Mouse (Mus musculus) neural tube, embryonic 12.5 days (tissue): ENCODE measurements around the gene Iqcf6. TPM values are rescaled to one million over a fixed set of nuclear protein-coding genes. Genes with fewer than 3 reads are reported as not detected.
"Not testable (repeated sequence)": the region's sequence is repeated elsewhere in the genome, so short reads cannot be mapped to it uniquely, and the experiment has no call there.

Experiments
- ATAC-seq: fragments of 200-750 bp; cut with Nextera tagmentation; 2 replicates; pipeline ENCODE4 v1.8.0; 2017; ENCODE audit warnings: low read depth, mild to moderate bottlenecking, moderate TSS enrichment, moderate library complexity; ENCODE audit not compliant: low FRiP score
- H3K27ac ChIP-seq: fragments of 300-500 bp; sonication (generic); 2 replicates; pipeline ENCODE4 v1.5.1; 2016
- H3K27me3 ChIP-seq: fragments of 300-500 bp; sonication (generic); replicated peaks from 2 replicates; pipeline ENCODE4 v1.6.1; 2016; ENCODE audit warnings: mild to moderate bottlenecking
- H3K36me3 ChIP-seq: fragments of 300-500 bp; sonication (generic); 2 replicates; pipeline ENCODE4 v1.6.1; 2016; ENCODE audit warnings: mild to moderate bottlenecking
- H3K4me1 ChIP-seq: fragments of 300-500 bp; sonication (generic); 2 replicates; pipeline ENCODE4 v1.6.1; 2016
- H3K4me2 ChIP-seq: fragments of 300-500 bp; sonication (generic); replicated peaks from 2 replicates; pipeline ENCODE4 v1.6.1; 2016; ENCODE audit warnings: mild to moderate bottlenecking
- H3K4me3 ChIP-seq: fragments of 300-500 bp; sonication (generic); 2 replicates; pipeline ENCODE4 v1.5.1; 2016
- H3K9ac ChIP-seq: fragments of 300-500 bp; sonication (generic); 2 replicates; pipeline ENCODE4 v1.6.1; 2016; ENCODE audit warnings: mild to moderate bottlenecking
- H3K9me3 ChIP-seq: fragments of 300-500 bp; sonication (generic); 2 replicates; pipeline ENCODE4 v1.6.1; 2016; ENCODE audit warnings: mild to moderate bottlenecking
- WGBS: fragments of 180-500 bp; shearing (Covaris S2); methylation state at CpG from one replicate; pipeline ENCODE4 v1.1.7; 2016; 5-methylcytosine and 5-hydroxymethylcytosine counted together
- polyA plus RNA-seq: library from polyadenylated mRNA; unstranded; fragments of >200 nt; fragmentation: Nextera tagmentation; extraction: Ambion mirVana; gene quantifications from 2 replicates; pipeline ENCODE4 v1.2.1, GENCODE M21; 2016

Gene Iqcf6
- polyA plus RNA-seq, 1 experiment from 2014 or later: not detected

GRCm38 (mm10) chr9:106627796-106628195 lies 1.4 kb downstream of the Iqcf6 start:
- not testable (repeated sequence) for H3K4me3 ChIP-seq, H3K9ac ChIP-seq, H3K27ac ChIP-seq, ATAC-seq, H3K4me2 ChIP-seq, H3K9me3 ChIP-seq, H3K27me3 ChIP-seq, H3K4me1 ChIP-seq, H3K36me3 ChIP-seq
- 33% methylated on average over 8 of the region's 8 CpGs for WGBS

- no peak overlapping the region for H3K9ac ChIP-seq
- H3K9me3 ChIP-seq: no peaks in the 10 kb centered on the region
- ATAC-seq: no peak
- no peak overlapping the region for H3K27ac ChIP-seq
- 65% methylated on average over 5 of the region's 5 CpGs for WGBS
- no peaks in the 10 kb centered on the region for H3K36me3 ChIP-seq
- H3K4me1 ChIP-seq: 0 out of 2 replicates have a peak, but pooled peaks cover 4% of the 10 kb centered on the region
- H3K27me3 ChIP-seq: no peaks in the 10 kb centered on the region
- no peak overlapping the region for H3K4me2 ChIP-seq
- H3K4me3 ChIP-seq: no peak overlapping the region
Measured at GRCm38 (mm10) chr9:106632185-106632584, 5.8 kb downstream of the Iqcf6 start.

GRCm38 (mm10) chr9:106638154-106638553 lies 11.8 kb downstream of the Iqcf6 start:
- Histone ChIP-seq H3K9ac (no peak overlapping the region), H3K36me3 (no peaks in the 10 kb centered on the region), H3K27ac (no peak overlapping the region), H3K4me1 (no peaks in the 10 kb centered on the region), H3K4me3 (no peak overlapping the region), H3K4me2 (no peak overlapping the region), H3K27me3 (no peaks in the 10 kb centered on the region), H3K9me3 (no peaks in the 10 kb centered on the region)
- no peak for ATAC-seq
- WGBS: 93% methylated on average over 8 of the region's 8 CpGs

GRCm38 (mm10) chr9:106641346-106641745 lies 15.0 kb downstream of the Iqcf6 start:
- no peak for ATAC-seq
- Histone ChIP-seq H3K36me3 (no peaks in the 10 kb centered on the region), H3K4me2 (no peak overlapping the region), H3K4me1 (no peaks in the 10 kb centered on the region), H3K27me3 (no peaks in the 10 kb centered on the region), H3K27ac (no peak overlapping the region), H3K9ac (no peak overlapping the region), H3K9me3 (no peaks in the 10 kb centered on the region), H3K4me3 (no peak overlapping the region)
- WGBS: 75% methylated on average over 5 of the region's 5 CpGs

- ATAC-seq: no peak
- WGBS: 29% methylated on average over 7 of the region's 7 CpGs
- Histone ChIP-seq H3K27me3 (no peaks in the 10 kb centered on the region), H3K9me3 (no peaks in the 10 kb centered on the region), H3K4me1 (no peaks in the 10 kb centered on the region), H3K4me3 (no peak overlapping the region), H3K27ac (no peak overlapping the region), H3K9ac (no peak overlapping the region), H3K4me2 (no peak overlapping the region), H3K36me3 (no peaks in the 10 kb centered on the region)
Measured at GRCm38 (mm10) chr9:106643128-106643527, 16.7 kb downstream of the Iqcf6 start.

GRCm38 (mm10) chr9:106643787-106644186 lies 17.4 kb downstream of the Iqcf6 start:
- Histone ChIP-seq H3K27me3 (no peaks in the 10 kb centered on the region), H3K36me3 (no peaks in the 10 kb centered on the region), H3K27ac (no peak overlapping the region), H3K9me3 (no peaks in the 10 kb centered on the region), H3K9ac (no peak overlapping the region), H3K4me3 (no peak overlapping the region), H3K4me2 (no peak overlapping the region), H3K4me1 (no peaks in the 10 kb centered on the region)
- 72% methylated on average over 6 of the region's 6 CpGs for WGBS
- ATAC-seq: no peak

GRCm38 (mm10) chr9:106645684-106646271 lies 19.4 kb downstream of the Iqcf6 start:
- H3K9ac ChIP-seq: no peak overlapping the region
- no peak for ATAC-seq
- no peaks in the 10 kb centered on the region for H3K9me3 ChIP-seq
- no peak overlapping the region for H3K4me3 ChIP-seq
- H3K27me3 ChIP-seq: no peaks in the 10 kb centered on the region
- H3K36me3 ChIP-seq: no peaks in the 10 kb centered on the region
- 80% methylated on average over 9 of the region's 9 CpGs for WGBS
- H3K4me2 ChIP-seq: no peak overlapping the region
- no peak overlapping the region for H3K27ac ChIP-seq
- no peaks in the 10 kb centered on the region for H3K4me1 ChIP-seq

- H3K27ac ChIP-seq: no peak overlapping the region
- H3K27me3 ChIP-seq: no peaks in the 10 kb centered on the region
- H3K4me3 ChIP-seq: no peak overlapping the region
- H3K9me3 ChIP-seq: no peaks in the 10 kb centered on the region
- H3K36me3 ChIP-seq: no peaks in the 10 kb centered on the region
- 70% methylated on average over 27 of the region's 27 CpGs for WGBS
- no peak for ATAC-seq
- no peak overlapping the region for H3K4me2 ChIP-seq
- no peaks in the 10 kb centered on the region for H3K4me1 ChIP-seq
- H3K9ac ChIP-seq: no peak overlapping the region
Measured at GRCm38 (mm10) chr9:106647226-106647625, 20.8 kb downstream of the Iqcf6 start.

GRCm38 (mm10) chr9:106652720-106653119 lies 26.3 kb downstream of the Iqcf6 start:
- Histone ChIP-seq H3K4me1 (peaks cover 21% of the 10 kb centered on the region), H3K27ac (no peak overlapping the region), H3K9me3 (no peaks in the 10 kb centered on the region), H3K36me3 (no peaks in the 10 kb centered on the region), H3K4me3 (no peak overlapping the region), H3K9ac (no peak overlapping the region), H3K27me3 (peaks cover 20% of the 10 kb centered on the region), H3K4me2 (no peak overlapping the region)
- WGBS: 78% methylated on average over 1 of the region's 1 CpGs
- ATAC-seq: no peak

- H3K36me3 ChIP-seq: peaks cover 11% of the 10 kb centered on the region
- whole genome bisulfite sequencing: 1% methylated on average over 44 of the region's 44 CpGs
- H3K4me2 ChIP-seq: peak within 1 kb of the TSS; percentile 77
- peaks cover 23% of the 10 kb centered on the region for H3K4me1 ChIP-seq
- peak; percentile 55; the same call in 1 of the 2 replicates for ATAC-seq
- no peaks in the 10 kb centered on the region for H3K9me3 ChIP-seq
- no peak within 1 kb of the TSS for H3K27ac ChIP-seq
- peak within 1 kb of the TSS; percentile 57 for H3K9ac ChIP-seq
- peaks cover 20% of the 10 kb centered on the region for H3K27me3 ChIP-seq
- peak within 1 kb of the TSS; percentile 38 for H3K4me3 ChIP-seq
Measured at GRCm38 (mm10) chr9:106655884-106656720, 29.7 kb downstream of the Iqcf6 start, which contains the start of gene Grm2. Grm2 (minus strand) TSS chr9:106656082.

GRCm38 (mm10) chr9:106656820-106657219 lies 30.4 kb downstream of the Iqcf6 start:
- Histone ChIP-seq H3K9ac (no peak overlapping the region), H3K4me2 (no peak overlapping the region; the same call in 1 of the 2 replicates), H3K4me3 (no peak overlapping the region), H3K36me3 (peaks cover 19% of the 10 kb centered on the region), H3K9me3 (no peaks in the 10 kb centered on the region), H3K4me1 (peaks cover 23% of the 10 kb centered on the region), H3K27me3 (peaks cover 20% of the 10 kb centered on the region), H3K27ac (no peak overlapping the region)
- WGBS: 43% methylated on average over 5 of the region's 5 CpGs
- 0 out of 2 replicates have a peak, but pooled peaks have one; percentile 10 for ATAC-seq

- no peak overlapping the region for H3K9ac ChIP-seq
- peaks cover 23% of the 10 kb centered on the region for H3K4me1 ChIP-seq
- no peak overlapping the region for H3K4me2 ChIP-seq
- no peaks in the 10 kb centered on the region for H3K9me3 ChIP-seq
- peaks cover 22% of the 10 kb centered on the region for H3K36me3 ChIP-seq
- no peak overlapping the region for H3K4me3 ChIP-seq
- no peak overlapping the region for H3K27ac ChIP-seq
- peaks cover 20% of the 10 kb centered on the region for H3K27me3 ChIP-seq
- ATAC-seq: no peak
- 39% methylated on average over 5 of the region's 5 CpGs for WGBS
Measured at GRCm38 (mm10) chr9:106657592-106657991, 31.2 kb downstream of the Iqcf6 start.
